Mouse (Mus musculus) liver, embryonic 14.5 days (tissue): ENCODE data around the gene Rarres1. TPM values are rescaled to one million over a fixed set of nuclear protein-coding genes. Genes with fewer than 3 reads are reported as not detected.

Source experiments
- ATAC-seq: fragments of 200-750 bp; cut with Nextera tagmentation; 2 replicates; pipeline ENCODE4 v1.8.0; 2017; ENCODE audit warnings: moderate number of reproducible peaks, mild to moderate bottlenecking, moderate library complexity; ENCODE audit not compliant: insufficient read depth
- DNase-seq, 3 experiments: peaks; one replicate each; pipeline ENCODE4 v3.0.0-alpha.2; 2012 to 2013; ENCODE audit warnings: low read depth in 3 of 3, low spot score in 3 of 3
- H3K27ac ChIP-seq: fragments of 300-500 bp; sonication (generic); 2 replicates; pipeline ENCODE4 v1.5.1; 2014; ENCODE audit warnings: moderate library complexity, mild to moderate bottlenecking, control low read depth, inconsistent platforms
- H3K27me3 ChIP-seq: fragments of 300-500 bp; sonication (generic); 2 replicates; pipeline ENCODE4 v1.6.1; 2014; ENCODE audit warnings: mild to moderate bottlenecking, low read length, moderate library complexity; ENCODE audit not compliant: control insufficient read depth, insufficient read depth
- H3K36me3 ChIP-seq: fragments of 300-500 bp; sonication (generic); replicated peaks from 2 replicates; pipeline ENCODE4 v1.6.1; 2014; ENCODE audit warnings: low read depth; ENCODE audit not compliant: control insufficient read depth, insufficient read depth
- H3K4me1 ChIP-seq, 2 experiments: fragments of 200-500 bp in 1 of 2; fragments of 300-500 bp in 1 of 2; sonication (generic) in 1 of 2; replicated peaks; 2 replicates each; pipeline ENCODE4 v1.6.1; 2012 to 2014; ENCODE audit warnings: antibody characterized with exemption in 1 of 2, inconsistent platforms in 1 of 2, low read length in 1 of 2; ENCODE audit not compliant: control insufficient read depth in 2 of 2, insufficient read depth in 2 of 2
- H3K4me2 ChIP-seq: fragments of 300-500 bp; sonication (generic); 2 replicates; pipeline ENCODE4 v1.6.1; 2014; ENCODE audit warnings: low read depth, mild to moderate bottlenecking, control low read depth, moderate library complexity
- H3K4me3 ChIP-seq, 2 experiments: fragments of 200-500 bp in 1 of 2; fragments of 300-500 bp in 1 of 2; sonication (generic) in 1 of 2; 2 replicates each; pipeline ENCODE4 v1.5.1; 2012 to 2014; ENCODE audit warnings: low read depth in 2 of 2, low read length in 2 of 2, mild to moderate bottlenecking in 2 of 2, control low read depth in 1 of 2, inconsistent platforms in 1 of 2, moderate library complexity in 1 of 2; ENCODE audit not compliant: insufficient read depth in 1 of 2
- H3K9ac ChIP-seq: fragments of 300-500 bp; sonication (generic); replicated peaks from 2 replicates; pipeline ENCODE4 v1.6.1; 2014; ENCODE audit warnings: mild to moderate bottlenecking, control low read depth, moderate library complexity
- H3K9me3 ChIP-seq: fragments of 300-500 bp; sonication (generic); 2 replicates; pipeline ENCODE4 v1.6.1; 2016; ENCODE audit warnings: low read length, mixed read lengths; ENCODE audit not compliant: control insufficient read depth
- CTCF ChIP-seq: IDR thresholded peaks from 2 replicates; pipeline ENCODE4 v1.5.1; 2016; ENCODE audit warnings: antibody characterized with exemption, low read depth, control low read depth
- EP300 ChIP-seq: IDR thresholded peaks from 2 replicates; pipeline ENCODE4 v1.6.1; 2016; ENCODE audit warnings: antibody characterized with exemption, low read depth
- WGBS: fragments of 180-500 bp; shearing (Covaris S2); extraction: QIAGEN DNeasy Blood & Tissue Kit; methylation state at CpG from one replicate; pipeline ENCODE4 v1.1.7; 2014; ENCODE audit not compliant: insufficient replicate concordance; 5-methylcytosine and 5-hydroxymethylcytosine counted together
- polyA plus RNA-seq, 2 experiments: library from polyadenylated mRNA; depleted of rRNA in 1 of 2; stranded (reverse) in 1 of 2; unstranded in 1 of 2; fragments of >200 nt; fragmentation: Nextera tagmentation in 1 of 2; extraction: Ambion mirVana in 1 of 2; gene quantifications; 2 replicates each; pipeline versions ENCODE4 v1.2.1 to v1.2.3; 2012 to 2014

Rarres1 gene
- polyA plus RNA-seq, 2 experiments, result 1.3 to 1.5 TPM

DNA sequence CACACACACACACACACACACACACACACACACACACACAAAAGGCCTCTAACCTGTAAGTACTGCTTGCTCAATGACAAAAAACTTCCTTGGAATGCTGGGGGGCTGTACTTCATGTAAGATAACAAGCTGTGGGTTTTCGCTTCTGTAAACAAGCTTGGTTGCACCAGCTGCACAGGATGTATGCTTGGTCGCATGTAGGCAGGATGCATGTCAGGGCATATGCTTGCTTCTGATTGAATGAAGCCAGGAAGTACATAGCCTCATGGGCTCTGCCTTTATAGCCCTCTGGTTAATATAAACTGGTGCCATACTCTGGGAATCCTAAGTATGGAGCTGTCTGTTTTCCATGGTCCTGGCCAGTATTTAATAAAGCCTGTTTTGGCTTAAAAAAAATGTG lies 17.3 kb downstream of the Rarres1 start:
- no peak for TF ChIP-seq CTCF
- TF ChIP-seq EP300, result no peak
- Histone ChIP-seq H3K4me1 (peaks cover 0 to 7% of the 10 kb centered on the region in 2 experiments; a peak in 2 of 4 replicates), H3K4me2 (no peak overlapping the region), H3K36me3 (no peaks in the 10 kb centered on the region), H3K4me3 (no peak overlapping the region), H3K27me3 (no peaks in the 10 kb centered on the region), H3K27ac (no peak overlapping the region), H3K9me3 (no peaks in the 10 kb centered on the region), H3K9ac (no peak overlapping the region)
- 53% methylated on average over 2 of the region's 2 CpGs for WGBS
- ATAC-seq, result no peak
- no peak for DNase-seq

DNA sequence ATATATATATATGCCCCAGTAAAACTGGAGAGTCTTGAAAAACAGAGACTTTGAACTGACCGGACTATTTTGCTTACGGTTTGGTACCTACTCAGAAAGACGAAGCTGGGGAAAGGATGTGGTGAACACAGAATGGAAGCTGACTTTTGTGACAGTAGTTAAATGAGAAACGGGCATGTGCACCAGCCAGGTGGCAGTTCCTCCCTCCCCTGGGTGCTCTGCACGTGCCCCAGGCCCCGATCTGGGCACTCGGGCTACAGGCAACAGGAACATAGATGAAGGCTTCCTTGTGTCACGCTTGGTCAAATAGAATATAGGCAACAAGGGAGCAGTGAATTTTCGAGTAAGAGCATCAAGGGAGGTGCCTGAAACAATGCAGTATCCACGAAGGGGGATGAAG lies 19.0 kb downstream of the Rarres1 start:
- no peak overlapping the region for H3K4me2 ChIP-seq
- WGBS, result 68% methylated on average over 10 of the region's 10 CpGs
- H3K27me3 ChIP-seq, result no peaks in the 10 kb centered on the region
- H3K9me3 ChIP-seq, result no peaks in the 10 kb centered on the region
- H3K27ac ChIP-seq, result no peak overlapping the region
- H3K36me3 ChIP-seq, result no peaks in the 10 kb centered on the region
- H3K4me3 ChIP-seq, result no peak overlapping the region
- H3K4me1 ChIP-seq, result peaks cover 0 to 7% of the 10 kb centered on the region in 2 experiments; a peak in 2 of 4 replicates
- TF ChIP-seq CTCF (no peak), EP300 (no peak)
- DNase-seq (no peak), ATAC-seq (no peak)
- no peak overlapping the region for H3K9ac ChIP-seq

DNA sequence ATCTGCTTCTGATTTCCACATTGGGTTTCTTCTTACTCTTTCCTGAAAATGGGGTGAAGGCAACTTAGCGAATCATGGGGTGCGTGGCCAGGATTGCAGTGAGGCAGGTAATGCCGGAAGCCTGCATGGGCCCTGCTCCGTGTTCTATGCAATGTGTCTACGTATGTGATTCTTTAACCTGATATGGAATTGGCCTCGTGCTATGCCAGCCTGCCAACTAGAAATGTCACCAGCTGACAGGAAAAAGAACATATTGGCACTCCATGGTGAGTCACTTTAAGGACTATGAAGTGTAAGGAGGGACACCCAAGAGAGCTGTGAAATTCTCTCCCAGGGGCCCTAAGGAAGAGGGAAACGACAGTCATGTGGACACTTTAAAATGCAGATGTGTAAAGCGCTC lies 22.2 kb downstream of the Rarres1 start:
- ATAC-seq (no peak), DNase-seq (no peak)
- Histone ChIP-seq H3K4me1 (no peaks in the 10 kb centered on the region), H3K9me3 (no peaks in the 10 kb centered on the region), H3K4me3 (no peak overlapping the region), H3K27me3 (no peaks in the 10 kb centered on the region), H3K27ac (no peak overlapping the region), H3K4me2 (no peak overlapping the region), H3K9ac (no peak overlapping the region), H3K36me3 (no peaks in the 10 kb centered on the region)
- 72% methylated on average over 8 of the region's 8 CpGs for WGBS
- TF ChIP-seq EP300 (no peak), CTCF (no peak)

DNA sequence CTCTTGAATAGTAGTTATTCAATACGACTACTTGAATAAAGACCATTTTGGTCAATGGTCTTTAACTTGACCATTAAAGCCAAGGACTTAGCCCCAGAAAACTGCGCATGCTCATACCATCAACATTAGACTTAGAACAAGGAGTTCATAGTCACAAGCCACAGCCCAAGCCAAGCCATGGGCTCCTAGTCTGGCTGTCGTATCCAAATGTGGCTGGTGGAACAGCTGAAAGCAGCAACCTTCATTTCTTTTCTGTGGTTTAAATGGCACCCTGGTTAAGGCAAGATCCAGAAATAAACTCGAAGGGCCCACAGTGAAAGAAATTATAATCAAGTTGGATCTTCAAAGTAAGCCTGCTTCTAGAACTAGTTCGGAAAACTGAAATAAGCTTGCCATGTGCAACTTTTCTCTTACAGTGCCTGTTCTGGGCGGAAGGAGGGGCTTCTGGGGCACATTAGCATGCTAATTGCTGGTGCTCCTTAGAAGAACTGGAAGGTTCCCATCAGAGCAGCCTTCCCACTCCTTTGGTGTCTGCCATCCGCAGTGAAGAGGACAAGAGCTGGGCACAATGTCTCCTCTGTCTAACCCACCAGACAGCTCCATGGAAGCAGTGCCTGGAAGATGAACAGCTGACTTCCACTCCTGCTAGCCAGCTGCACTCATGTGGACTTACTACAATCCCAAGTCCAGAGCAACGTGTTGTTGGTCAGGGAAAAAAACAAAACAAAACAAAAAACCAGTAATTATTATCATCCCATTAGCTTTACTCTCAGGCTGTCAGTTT lies 23.0 kb downstream of the Rarres1 start:
- Histone ChIP-seq H3K27ac (no peak overlapping the region), H3K9ac (no peak overlapping the region), H3K4me2 (no peak overlapping the region), H3K4me3 (no peak overlapping the region), H3K4me1 (no peaks in the 10 kb centered on the region), H3K36me3 (no peaks in the 10 kb centered on the region), H3K9me3 (no peaks in the 10 kb centered on the region), H3K27me3 (no peaks in the 10 kb centered on the region)
- WGBS, result 53% methylated on average over 8 of the region's 8 CpGs
- no peak for TF ChIP-seq EP300
- no peak for TF ChIP-seq CTCF
- no peak for DNase-seq
- no peak for ATAC-seq

DNA sequence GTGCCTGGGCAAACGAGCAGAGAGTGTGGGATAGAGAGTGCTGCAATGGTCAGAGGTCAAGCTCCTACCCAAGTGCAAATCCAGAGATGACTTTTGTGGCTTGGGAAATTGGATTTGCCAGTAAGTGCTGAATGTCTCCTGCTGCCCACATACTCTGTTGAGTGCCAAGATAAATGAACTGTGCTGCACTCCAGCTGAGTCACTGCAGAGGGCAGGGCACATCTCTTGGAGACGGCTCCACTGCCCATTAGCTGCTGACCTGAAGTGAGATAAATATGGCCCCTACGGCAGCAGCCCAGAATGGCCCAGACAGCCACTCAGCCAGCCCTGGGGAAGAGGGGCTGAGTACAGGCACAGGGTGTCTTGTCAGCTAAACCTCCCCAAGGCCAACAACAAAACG lies 25.2 kb downstream of the Rarres1 start:
- ATAC-seq, result no peak
- Histone ChIP-seq H3K9me3 (no peaks in the 10 kb centered on the region), H3K9ac (no peak overlapping the region), H3K4me1 (no peaks in the 10 kb centered on the region), H3K27ac (no peak overlapping the region), H3K27me3 (no peaks in the 10 kb centered on the region), H3K36me3 (no peaks in the 10 kb centered on the region), H3K4me3 (no peak overlapping the region), H3K4me2 (no peak overlapping the region)
- 34% methylated on average over 4 of the region's 4 CpGs for WGBS
- TF ChIP-seq EP300 (no peak), CTCF (no peak)
- DNase-seq, result no peak
